Mouse (Mus musculus) inflammation-experienced regulatory T-cells, adult 16 weeks (primary cell): ENCODE data around the gene Ap3d1. TPM values are rescaled to one million over a fixed set of nuclear protein-coding genes. Genes with fewer than 3 reads are reported as not detected.

Source experiments
- polyA plus RNA-seq: library from polyadenylated mRNA; unstranded; fragments of 100-300 nt; shearing (Covaris generic); gene quantifications from one replicate; pipeline ENCODE4 v1.2.1, GENCODE M21; 2017

Ap3d1 gene
- 52.0 TPM for polyA plus RNA-seq

DNA sequence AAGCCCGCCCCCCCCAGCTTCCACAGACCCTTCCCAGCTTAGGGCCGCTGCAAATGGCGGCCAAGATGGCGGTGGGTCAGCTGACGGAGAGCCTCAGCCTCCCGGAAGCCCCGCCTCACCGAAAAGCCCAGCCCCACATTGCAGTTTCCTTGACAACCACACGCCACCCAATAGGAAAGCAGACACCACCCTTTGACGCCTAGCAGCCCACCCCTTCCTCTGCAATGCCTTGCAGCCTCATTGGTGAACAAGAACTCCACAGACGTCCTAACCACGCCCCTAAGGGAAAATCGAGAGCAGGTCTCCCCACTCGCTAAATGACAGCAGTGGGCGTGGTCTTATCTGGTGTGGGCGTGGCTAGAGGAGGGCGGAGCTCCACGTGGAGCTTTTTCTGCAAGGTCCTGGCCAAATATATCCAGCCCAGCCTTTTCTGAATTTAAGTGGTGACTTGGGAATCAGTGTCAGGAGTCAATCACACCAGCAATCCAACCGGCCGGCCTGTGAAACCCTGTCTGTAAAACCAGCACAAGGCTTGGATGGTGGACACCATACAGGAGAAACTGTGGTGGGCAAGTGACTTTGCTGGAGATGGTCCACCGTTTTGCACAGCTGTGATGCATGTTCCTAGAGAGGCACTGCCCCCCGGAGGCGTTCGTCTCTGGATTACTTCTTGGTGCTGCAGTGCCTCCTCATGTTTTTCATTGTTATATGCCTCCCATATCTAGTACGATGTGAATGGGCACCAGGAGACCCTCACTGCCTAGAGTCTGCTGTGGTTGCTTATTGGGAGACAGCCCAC lies at the start of gene Ap3d1:
TSS of gene Ap3d1 (minus strand) at position 85 of the 799 bp plus-strand sequence.

DNA sequence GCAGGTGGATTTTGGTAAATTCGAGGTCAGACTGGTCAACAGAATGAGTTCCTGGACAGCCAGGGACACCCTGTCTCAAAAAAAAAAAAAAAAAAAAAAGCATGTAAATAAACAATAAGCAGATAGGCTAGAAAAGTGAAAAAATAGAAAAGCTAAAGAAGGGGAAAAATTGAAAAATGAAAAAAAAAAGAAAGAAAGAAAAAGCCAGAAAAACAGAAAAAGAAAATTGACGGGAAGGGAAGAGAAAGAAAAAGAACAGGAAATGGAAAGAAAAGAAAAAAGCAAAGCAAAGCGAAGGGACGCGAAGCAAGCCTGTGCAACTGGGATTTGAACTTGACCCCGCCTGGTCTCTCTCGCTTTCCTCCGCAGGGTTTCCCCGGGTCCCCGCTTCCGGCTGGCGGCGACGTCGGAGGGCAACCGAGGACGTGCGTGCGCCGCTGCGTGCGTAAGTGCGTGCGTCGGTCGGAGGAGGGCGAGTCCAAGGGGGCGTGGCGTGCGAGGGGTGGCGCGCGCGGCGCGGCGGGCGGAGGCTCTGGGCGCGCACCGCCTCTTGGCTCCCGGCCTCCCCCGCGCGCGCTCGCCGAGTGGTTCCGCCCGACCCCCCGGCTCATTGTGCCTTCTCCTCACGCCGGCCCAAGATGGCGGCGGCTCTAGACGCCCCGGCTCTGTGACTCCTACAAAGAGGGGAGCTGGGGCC lies 12.7 kb upstream of the Ap3d1 start, which contains the start of gene Dot1l:
TSS of gene Dot1l (plus strand) at position 613 of the 697 bp plus-strand sequence.

DNA sequence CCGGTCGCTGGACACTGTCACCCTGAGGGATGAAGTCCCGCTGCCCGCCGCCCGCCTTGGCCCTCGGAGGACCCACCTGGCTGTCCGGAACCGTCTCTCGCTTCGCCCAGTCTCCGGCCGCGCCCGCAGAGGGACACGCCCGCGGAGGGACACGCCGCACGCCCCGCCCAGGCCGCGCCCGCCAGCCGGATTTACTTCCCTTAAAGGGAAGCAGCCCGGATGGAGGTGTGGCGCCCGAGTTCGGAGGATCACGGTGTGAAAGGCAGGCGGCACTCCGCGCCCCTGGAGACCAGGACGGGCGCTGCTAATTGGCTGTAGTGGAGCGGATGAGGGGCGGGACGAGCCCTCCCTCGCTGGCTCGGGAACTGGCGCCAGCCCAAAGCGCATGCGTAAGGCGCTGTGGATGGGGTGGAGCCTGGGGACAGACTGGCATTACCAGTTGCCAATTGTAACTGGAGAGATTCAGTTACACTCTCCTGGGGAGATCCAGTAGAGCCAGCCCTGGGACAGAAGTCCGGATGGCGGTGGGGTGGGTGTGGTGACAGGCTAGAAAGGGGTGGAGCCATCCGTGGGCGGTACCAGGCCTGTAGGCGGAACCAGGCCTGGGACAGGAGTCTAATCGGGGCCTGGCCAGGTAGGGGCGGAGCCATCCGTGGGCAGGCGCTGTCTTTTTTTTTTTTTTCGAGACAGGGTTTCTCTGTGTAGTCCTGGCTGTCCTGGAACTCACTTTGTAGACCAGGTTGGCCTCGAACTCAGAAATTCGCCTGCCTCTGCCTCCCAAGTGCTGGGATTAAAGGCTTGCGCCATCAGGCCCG lies 40.1 kb downstream of the Ap3d1 start, which contains the start of the genes Mob3a and Izumo4:
TSS of gene Mob3a (minus strand) at position 257 of the 815 bp plus-strand sequence.
TSS of gene Izumo4 (plus strand) at position 464 of the 815 bp plus-strand sequence.

GRCm38 (mm10) chr10:80677942-80678436 lies 64.1 kb downstream of the Ap3d1 start, which contains the start of gene Mknk2:
Gene Mknk2, minus strand, starts transcription at chr10:80678112.

Other genes with a start within 250 kb of the Ap3d1 start
- gene Onecut3, start 247.4 kb downstream of the Ap3d1 start, polyA plus RNA-seq = not detected
- gene Atp8b3, start 203.1 kb downstream of the Ap3d1 start, polyA plus RNA-seq = not detected
- 59.7 TPM for gene Rexo1, start 180.7 kb downstream of the Ap3d1 start, polyA plus RNA-seq
- 1.1 TPM for gene Klf16, start 164.9 kb downstream of the Ap3d1 start, polyA plus RNA-seq
- gene Abhd17a, start 151.9 kb downstream of the Ap3d1 start, polyA plus RNA-seq = 36.0 TPM
- gene Scamp4, start 139.4 kb downstream of the Ap3d1 start, polyA plus RNA-seq = 136 TPM
- 6.4 TPM for gene Adat3, start 139.4 kb downstream of the Ap3d1 start, polyA plus RNA-seq
- 10.5 TPM for gene Gm49322, start 136.2 kb downstream of the Ap3d1 start, polyA plus RNA-seq
- 9.8 TPM for gene Csnk1g2, start 119.4 kb downstream of the Ap3d1 start, polyA plus RNA-seq
- 4.6 TPM for gene Btbd2, start 85.2 kb downstream of the Ap3d1 start, polyA plus RNA-seq
- 17.5 TPM for gene Mknk2, start 64.2 kb downstream of the Ap3d1 start, polyA plus RNA-seq
- 426 TPM for gene Mob3a, start 40.3 kb downstream of the Ap3d1 start, polyA plus RNA-seq
- gene Izumo4, start 40.1 kb downstream of the Ap3d1 start, polyA plus RNA-seq = 188 TPM
- gene Dot1l, start 12.9 kb upstream of the Ap3d1 start, polyA plus RNA-seq = 9.4 TPM
- 68.2 TPM for gene Sf3a2, start 55.9 kb upstream of the Ap3d1 start, polyA plus RNA-seq
- gene Plekhj1, start 56.4 kb upstream of the Ap3d1 start, polyA plus RNA-seq = 259 TPM
- not detected for gene Amh, start 63.0 kb upstream of the Ap3d1 start, polyA plus RNA-seq
- gene Jsrp1, start 71.2 kb upstream of the Ap3d1 start, polyA plus RNA-seq = not detected
- gene Oaz1, start 84.4 kb upstream of the Ap3d1 start, polyA plus RNA-seq = 2,156 TPM
- not detected for gene Lingo3, start 101.8 kb upstream of the Ap3d1 start, polyA plus RNA-seq
- gene Lsm7, start 112.9 kb upstream of the Ap3d1 start, polyA plus RNA-seq = 200 TPM
- gene Sppl2b, start 113.0 kb upstream of the Ap3d1 start, polyA plus RNA-seq = 39.7 TPM
- not detected for gene Tmprss9, start 129.6 kb upstream of the Ap3d1 start, polyA plus RNA-seq
- gene Timm13, start 158.7 kb upstream of the Ap3d1 start, polyA plus RNA-seq = 243 TPM
- gene Lmnb2, start 176.0 kb upstream of the Ap3d1 start, polyA plus RNA-seq = 18.9 TPM
- 93.6 TPM for gene Gadd45b, start 187.8 kb upstream of the Ap3d1 start, polyA plus RNA-seq